Mouse (Mus musculus): ENCODE data around the gene Gm20388. TPM values are rescaled to one million over a fixed set of nuclear protein-coding genes. Genes with fewer than 3 reads are reported as not detected.

Gm20388 gene
- polyA plus RNA-seq, 1 experiment from 2014 or later, result 3.6 TPM

GRCm38 (mm10) chr8:122464985-122465384 lies 2554.3 kb downstream of the Gm20388 start:
- Histone ChIP-seq H3K9me3 (no peaks in the 10 kb centered on the region), H3K27me3 (replicated peaks; ENCODE audit: low read depth, poor library complexity, severe bottlenecking) (peaks cover 36% of the 10 kb centered on the region), H3K36me3 (replicated peaks) (peaks cover 49% of the 10 kb centered on the region), H3K4me3 (no peak overlapping the region), H3K4me1 (peaks cover 52% of the 10 kb centered on the region), H3K27ac (replicated peaks) (0 out of 2 replicates have a peak overlapping the region, but pooled peaks have one; percentile 20)
- 57% methylated on average over 7 of the region's 7 CpGs for WGBS
- no peak for DNase-seq (ENCODE audit: low spot score)

- no peaks in the 10 kb centered on the region for H3K9me3 ChIP-seq
- peaks cover 7% of the 10 kb centered on the region for H3K27me3 ChIP-seq (replicated peaks; ENCODE audit: low read depth, poor library complexity, severe bottlenecking)
- H3K36me3 ChIP-seq (replicated peaks), result peaks cover 68% of the 10 kb centered on the region
- no peak overlapping the region for H3K4me3 ChIP-seq
- H3K27ac ChIP-seq (replicated peaks), result no peak overlapping the region
- no peak for DNase-seq (ENCODE audit: low spot score)
- WGBS, result 87% methylated on average over 13 of the region's 13 CpGs
- peaks cover 24% of the 10 kb centered on the region for H3K4me1 ChIP-seq
Observed at GRCm38 (mm10) chr8:122467816-122468215, 2557.2 kb downstream of the Gm20388 start.

- H3K4me3 ChIP-seq, result no peak overlapping the region
- H3K36me3 ChIP-seq (replicated peaks), result peaks cover 83% of the 10 kb centered on the region
- H3K4me1 ChIP-seq, result peaks cover 13% of the 10 kb centered on the region
- H3K27ac ChIP-seq (replicated peaks), result no peak overlapping the region
- 82% methylated on average over 6 of the region's 6 CpGs for WGBS
- H3K27me3 ChIP-seq (replicated peaks; ENCODE audit: low read depth, poor library complexity, severe bottlenecking), result no peaks in the 10 kb centered on the region
- no peaks in the 10 kb centered on the region for H3K9me3 ChIP-seq
- no peak for DNase-seq (ENCODE audit: low spot score)
Observed at GRCm38 (mm10) chr8:122469407-122469806, 2558.8 kb downstream of the Gm20388 start.

- Histone ChIP-seq H3K4me3 (no peak overlapping the region), H3K36me3 (replicated peaks) (peaks cover 83% of the 10 kb centered on the region)
- WGBS, result 86% methylated on average over 10 of the region's 10 CpGs
Observed at GRCm38 (mm10) chr8:122469965-122470364, 2559.3 kb downstream of the Gm20388 start.

GRCm38 (mm10) chr8:122470691-122471090 lies 2560.1 kb downstream of the Gm20388 start:
- Histone ChIP-seq H3K27me3 (replicated peaks; ENCODE audit: low read depth, poor library complexity, severe bottlenecking) (no peaks in the 10 kb centered on the region), H3K9me3 (no peaks in the 10 kb centered on the region), H3K36me3 (replicated peaks) (peaks cover 76% of the 10 kb centered on the region), H3K4me1 (peaks cover 16% of the 10 kb centered on the region), H3K4me3 (no peak overlapping the region), H3K27ac (replicated peaks) (no peak overlapping the region)
- WGBS, result 83% methylated on average over 5 of the region's 5 CpGs
- DNase-seq (ENCODE audit: low spot score), result no peak

More at GRCm38 (mm10) chr8:122469965-122470364, 2559.3 kb downstream of the Gm20388 start:
- peaks cover 13% of the 10 kb centered on the region for H3K4me1 ChIP-seq
- no peak for DNase-seq (ENCODE audit: low spot score)
- H3K9me3 ChIP-seq, result no peaks in the 10 kb centered on the region
- H3K27me3 ChIP-seq (replicated peaks; ENCODE audit: low read depth, poor library complexity, severe bottlenecking), result no peaks in the 10 kb centered on the region
- H3K27ac ChIP-seq (replicated peaks), result no peak overlapping the region

GRCm38 (mm10) chr8:122473911-122474421 lies 2563.3 kb downstream of the Gm20388 start:
- peaks cover 64% of the 10 kb centered on the region for H3K36me3 ChIP-seq (replicated peaks)

GRCm38 (mm10) chr8:122474951-122475560 lies 2564.4 kb downstream of the Gm20388 start:
- Histone ChIP-seq H3K9me3 (no peaks in the 10 kb centered on the region), H3K27me3 (replicated peaks; ENCODE audit: low read depth, poor library complexity, severe bottlenecking) (no peaks in the 10 kb centered on the region), H3K36me3 (replicated peaks) (peaks cover 64% of the 10 kb centered on the region), H3K4me3 (peak overlapping the region; percentile 99), H3K27ac (replicated peaks) (peak overlapping the region; percentile 90), H3K4me1 (peaks cover 32% of the 10 kb centered on the region)
- DNase-seq (ENCODE audit: low spot score), result no peak
- WGBS, result 18% methylated on average over 16 of the region's 16 CpGs

More at GRCm38 (mm10) chr8:122473911-122474421, 2563.3 kb downstream of the Gm20388 start:
- WGBS, result 89% methylated on average over 8 of the region's 8 CpGs
- Histone ChIP-seq H3K4me1 (peaks cover 32% of the 10 kb centered on the region), H3K9me3 (no peaks in the 10 kb centered on the region), H3K27ac (replicated peaks) (no peak overlapping the region), H3K27me3 (replicated peaks; ENCODE audit: low read depth, poor library complexity, severe bottlenecking) (no peaks in the 10 kb centered on the region), H3K4me3 (no peak overlapping the region)
- DNase-seq (ENCODE audit: low spot score), result no peak

- Histone ChIP-seq H3K36me3 (replicated peaks) (peaks cover 64% of the 10 kb centered on the region), H3K4me3 (peak within 1 kb of the TSS; percentile 99), H3K9me3 (no peaks in the 10 kb centered on the region), H3K27ac (replicated peaks) (peak within 1 kb of the TSS; percentile 90), H3K4me1 (peaks cover 32% of the 10 kb centered on the region), H3K27me3 (replicated peaks; ENCODE audit: low read depth, poor library complexity, severe bottlenecking) (no peaks in the 10 kb centered on the region)
- peak; percentile 96 for DNase-seq (ENCODE audit: low spot score)
- WGBS, result 2% methylated on average over 103 of the region's 103 CpGs
Observed at GRCm38 (mm10) chr8:122475580-122476320, 2565.1 kb downstream of the Gm20388 start, which contains the start of the genes Rnf166 and Ctu2. Rnf166 (minus strand) TSS chr8:122476064. Ctu2 (plus strand) TSS chr8:122476143.

GRCm38 (mm10) chr8:122482448-122482847 lies 2571.8 kb downstream of the Gm20388 start:
- H3K4me3 ChIP-seq, result no peak overlapping the region
- H3K27me3 ChIP-seq (replicated peaks; ENCODE audit: low read depth, poor library complexity, severe bottlenecking), result no peaks in the 10 kb centered on the region
- peaks cover 3% of the 10 kb centered on the region; the same call in 1 of the 2 replicates for H3K4me1 ChIP-seq
- 96% methylated on average over 8 of the region's 8 CpGs for WGBS
- 0 out of 2 replicates have a peak, but pooled peaks cover 4% of the 10 kb centered on the region for H3K9me3 ChIP-seq
- peaks cover 100% of the 10 kb centered on the region for H3K36me3 ChIP-seq (replicated peaks)
- no peak for DNase-seq (ENCODE audit: low spot score)
- H3K27ac ChIP-seq (replicated peaks), result no peak overlapping the region

GRCm38 (mm10) chr8:122483877-122484276 lies 2573.2 kb downstream of the Gm20388 start:
- Histone ChIP-seq H3K36me3 (replicated peaks) (peaks cover 100% of the 10 kb centered on the region), H3K4me1 (no peaks in the 10 kb centered on the region), H3K27me3 (replicated peaks; ENCODE audit: low read depth, poor library complexity, severe bottlenecking) (no peaks in the 10 kb centered on the region), H3K9me3 (0 out of 2 replicates have a peak, but pooled peaks cover 4% of the 10 kb centered on the region), H3K4me3 (no peak overlapping the region), H3K27ac (replicated peaks) (no peak overlapping the region)
- WGBS, result 94% methylated on average over 7 of the region's 7 CpGs
- no peak for DNase-seq (ENCODE audit: low spot score)

- Histone ChIP-seq H3K4me1 (no peaks in the 10 kb centered on the region), H3K27me3 (replicated peaks; ENCODE audit: low read depth, poor library complexity, severe bottlenecking) (no peaks in the 10 kb centered on the region), H3K4me3 (no peak overlapping the region), H3K36me3 (replicated peaks) (peaks cover 100% of the 10 kb centered on the region), H3K9me3 (0 out of 2 replicates have a peak, but pooled peaks cover 4% of the 10 kb centered on the region), H3K27ac (replicated peaks) (no peak overlapping the region)
- 92% methylated on average over 12 of the region's 12 CpGs for WGBS
- no peak for DNase-seq (ENCODE audit: low spot score)
Observed at GRCm38 (mm10) chr8:122484831-122485230, 2574.2 kb downstream of the Gm20388 start.

GRCm38 (mm10) chr8:122488387-122488786 lies 2577.7 kb downstream of the Gm20388 start:
- Histone ChIP-seq H3K27ac (replicated peaks) (no peak overlapping the region), H3K36me3 (replicated peaks) (peaks cover 96% of the 10 kb centered on the region), H3K27me3 (replicated peaks; ENCODE audit: low read depth, poor library complexity, severe bottlenecking) (no peaks in the 10 kb centered on the region), H3K9me3 (0 out of 2 replicates have a peak, but pooled peaks cover 4% of the 10 kb centered on the region), H3K4me3 (no peak overlapping the region), H3K4me1 (no peaks in the 10 kb centered on the region)
- 95% methylated on average over 9 of the region's 9 CpGs for WGBS
- no peak for DNase-seq (ENCODE audit: low spot score)

All from embryonic facial prominence, embryonic 10.5 days (tissue).